Mouse (Mus musculus) MEL (cell line): ENCODE results near the gene Il27ra. TPM values are rescaled to one million over a fixed set of nuclear protein-coding genes. Genes with fewer than 3 reads are reported as not detected.

Experiments
- DNase-seq: peaks from one replicate; pipeline ENCODE4 v3.0.0; 2011; ENCODE audit warnings: low read depth, low spot score
- H3K27ac ChIP-seq: 2 replicates; pipeline ENCODE4 v1.5.1; 2012; ENCODE audit warnings: low read depth, mild to moderate bottlenecking, control low read depth, low read length, moderate library complexity; ENCODE audit not compliant: control insufficient read depth
- H3K27me3 ChIP-seq, 2 experiments: fragments of 150-350 bp in 1 of 2; sonication (generic) in 1 of 2; 2 replicates each; pipeline ENCODE4 v1.6.1; 2012; ENCODE audit warnings: low read length in 2 of 2, mild to moderate bottlenecking in 2 of 2, improper control_type of control experiment in 1 of 2, moderate library complexity in 1 of 2; ENCODE audit not compliant: insufficient read depth in 2 of 2, control insufficient read depth in 1 of 2
- H3K36me3 ChIP-seq, 2 experiments: 2 replicates each; pipeline ENCODE4 v1.6.1; 2012 to 2014; ENCODE audit warnings: low read length in 2 of 2, improper control_type of control experiment in 1 of 2, inconsistent platforms in 1 of 2, mild to moderate bottlenecking in 1 of 2; ENCODE audit not compliant: insufficient read depth in 2 of 2, control insufficient read depth in 1 of 2
- H3K4me1 ChIP-seq, 2 experiments: fragments of 150-350 bp in 1 of 2; sonication (generic) in 1 of 2; 2 replicates each; pipeline ENCODE4 v1.6.1; 2012; ENCODE audit warnings: low read length in 2 of 2, improper control_type of control experiment in 1 of 2, mild to moderate bottlenecking in 1 of 2; ENCODE audit not compliant: insufficient read depth in 2 of 2, control insufficient read depth in 1 of 2
- H3K4me3 ChIP-seq, 2 experiments: fragments of 150-350 bp in 1 of 2; sonication (generic) in 1 of 2; 2 replicates each; pipeline ENCODE4 v1.5.1; 2012; ENCODE audit warnings: low read depth in 2 of 2, low read length in 2 of 2, mild to moderate bottlenecking in 2 of 2, moderate library complexity in 2 of 2, control low read depth in 1 of 2, improper control_type of control experiment in 1 of 2; ENCODE audit not compliant: control insufficient read depth in 1 of 2, insufficient read depth in 1 of 2
- H3K79me2 ChIP-seq: 2 replicates; pipeline ENCODE4 v1.6.1; 2012; ENCODE audit warnings: mild to moderate bottlenecking, low read length, moderate library complexity; ENCODE audit not compliant: control insufficient read depth, poor library complexity, insufficient read depth
- H3K9ac ChIP-seq: 2 replicates; pipeline ENCODE4 v1.6.1; 2012; ENCODE audit warnings: low read depth, mild to moderate bottlenecking, control low read depth, low read length, moderate library complexity; ENCODE audit not compliant: control insufficient read depth, poor library complexity, severe bottlenecking
- H3K9me3 ChIP-seq: fragments of 150-350 bp; sonication (generic); replicated peaks from 2 replicates; pipeline ENCODE4 v1.6.1; 2012; ENCODE audit warnings: mild to moderate bottlenecking, low read length, improper control_type of control experiment, moderate library complexity; ENCODE audit not compliant: insufficient read depth
- CHD2 ChIP-seq: IDR thresholded peaks from 2 replicates; pipeline ENCODE4 v1.6.1; 2011; ENCODE audit warnings: low read length, improper control_type of control experiment
- CTCF ChIP-seq, 3 experiments: IDR thresholded peaks in 2 of 3; conservative IDR thresholded peaks in 1 of 3; 2 replicates each; pipeline ENCODE4 v1.5.1; 2011 to 2012; ENCODE audit warnings: low read length in 3 of 3, low read depth in 2 of 3, mild to moderate bottlenecking in 2 of 3, improper control_type of control experiment in 1 of 3, inconsistent platforms in 1 of 3, mixed read lengths in 1 of 3, moderate library complexity in 1 of 3; ENCODE audit not compliant: control insufficient read depth in 1 of 3, insufficient read depth in 1 of 3, poor library complexity in 1 of 3, severe bottlenecking in 1 of 3
- E2F4 ChIP-seq: IDR thresholded peaks from 2 replicates; pipeline ENCODE4 v1.6.1; 2011; ENCODE audit warnings: low read depth, low read length, improper control_type of control experiment, borderline replicate concordance
- ELF1 ChIP-seq: IDR thresholded peaks from 2 replicates; pipeline ENCODE4 v1.6.1; 2014; ENCODE audit warnings: low read depth, mild to moderate bottlenecking, inconsistent platforms, low read length, improper control_type of control experiment, moderate library complexity
- MAFK ChIP-seq: IDR thresholded peaks from 2 replicates; pipeline ENCODE4 v1.6.1; 2011; ENCODE audit warnings: low read depth, mild to moderate bottlenecking, low read length, improper control_type of control experiment, borderline replicate concordance
- MAX ChIP-seq: IDR thresholded peaks from 2 replicates; pipeline ENCODE4 v1.6.1; 2011; ENCODE audit warnings: low read length, improper control_type of control experiment
- MAZ ChIP-seq: IDR thresholded peaks from 2 replicates; pipeline ENCODE4 v1.6.1; 2012; ENCODE audit warnings: low read depth, mild to moderate bottlenecking, inconsistent platforms, low read length, improper control_type of control experiment
- MXI1 ChIP-seq: IDR thresholded peaks from 2 replicates; pipeline ENCODE4 v1.6.1; 2011; ENCODE audit warnings: mild to moderate bottlenecking, low read depth, low read length, improper control_type of control experiment
- MYB ChIP-seq: IDR thresholded peaks from 2 replicates; pipeline ENCODE4 v1.6.1; 2011; ENCODE audit warnings: mild to moderate bottlenecking, low read depth, low read length, improper control_type of control experiment
- NELFE ChIP-seq: IDR thresholded peaks from 2 replicates; pipeline ENCODE4 v1.6.1; 2011; ENCODE audit warnings: low read depth, low read length, improper control_type of control experiment
- POLR2A ChIP-seq, 2 experiments: IDR thresholded peaks; 2 replicates each; pipeline ENCODE4 v1.6.1; 2011 to 2012; ENCODE audit warnings: low read length in 2 of 2, mild to moderate bottlenecking in 2 of 2, control low read depth in 1 of 2, improper control_type of control experiment in 1 of 2, low read depth in 1 of 2, moderate library complexity in 1 of 2; ENCODE audit not compliant: control insufficient read depth in 1 of 2, insufficient read depth in 1 of 2, poor library complexity in 1 of 2
- POLR2AphosphoS2 ChIP-seq: IDR thresholded peaks from 2 replicates; pipeline ENCODE4 v1.6.1; 2011; ENCODE audit warnings: low read length, improper control_type of control experiment
- POLR2AphosphoS5 ChIP-seq: IDR thresholded peaks from 2 replicates; pipeline ENCODE4 v1.6.1; 2012; ENCODE audit warnings: low read depth, borderline replicate concordance, mild to moderate bottlenecking, inconsistent platforms, low read length, moderate library complexity, mixed read lengths
- RCOR1 ChIP-seq: IDR thresholded peaks from 2 replicates; pipeline ENCODE4 v1.6.1; 2012; ENCODE audit warnings: low read depth, mild to moderate bottlenecking, inconsistent platforms, low read length, improper control_type of control experiment
- SMC3 ChIP-seq: IDR thresholded peaks from 2 replicates; pipeline ENCODE4 v1.6.1; 2011; ENCODE audit warnings: low read depth, low read length, improper control_type of control experiment
- TAL1 ChIP-seq: IDR thresholded peaks from 2 replicates; pipeline ENCODE4 v1.6.1; 2012; ENCODE audit warnings: mild to moderate bottlenecking, inconsistent platforms, low read length, moderate library complexity, mixed read lengths
- TBP ChIP-seq: IDR thresholded peaks from 2 replicates; pipeline ENCODE4 v1.8.0; 2011; ENCODE audit warnings: low read depth, low read length, improper control_type of control experiment
- TCF12 ChIP-seq: IDR thresholded peaks from 2 replicates; pipeline ENCODE4 v1.6.1; 2014; ENCODE audit warnings: low read depth, mild to moderate bottlenecking, inconsistent platforms, low read length, improper control_type of control experiment, moderate library complexity
- UBTF ChIP-seq: IDR thresholded peaks from 2 replicates; pipeline ENCODE4 v1.6.1; 2012; ENCODE audit warnings: low read depth, mild to moderate bottlenecking, inconsistent platforms, low read length, improper control_type of control experiment, moderate library complexity, borderline replicate concordance; ENCODE audit not compliant: insufficient read depth
- ZC3H11A ChIP-seq: IDR thresholded peaks from 2 replicates; pipeline ENCODE4 v1.6.1; 2012; ENCODE audit warnings: low read depth, mild to moderate bottlenecking, inconsistent platforms, low read length, improper control_type of control experiment
- ZMIZ1 ChIP-seq: IDR thresholded peaks from 2 replicates; pipeline ENCODE4 v1.6.1; 2012; ENCODE audit warnings: low read depth, mild to moderate bottlenecking, inconsistent platforms, low read length, improper control_type of control experiment, moderate library complexity
- ZNF384 ChIP-seq: IDR thresholded peaks from 2 replicates; pipeline ENCODE4 v1.6.1; 2012; ENCODE audit warnings: low read depth, mild to moderate bottlenecking, inconsistent platforms, low read length, improper control_type of control experiment
- polyA plus RNA-seq, 2 experiments: library from polyadenylated mRNA; stranded (reverse) in 1 of 2; unstranded in 1 of 2; fragments of >175 nt in 1 of 2; fragments of >200 nt in 1 of 2; gene quantifications; 2 replicates each; pipeline versions ENCODE4 v1.2.1 to v1.2.4; 2012; ENCODE audit warnings: low replicate concordance in 2 of 2, low read depth in 1 of 2; ENCODE audit not compliant: insufficient read length in 2 of 2, insufficient read depth in 1 of 2, missing spikeins in 1 of 2
- total RNA-seq: library from RNA; depleted of rRNA; stranded (reverse); fragments of 300-350 nt; gene quantifications from 2 replicates; pipeline ENCODE4 v1.2.3, GENCODE M21; 2012

The Il27ra gene
- total and polyA plus RNA-seq, 3 experiments, result 31.8 to 38.5 TPM; not detected in 1

- no peak for TF ChIP-seq ELF1
- TF ChIP-seq CTCF (IDR thresholded peaks at IDR 0.05 in 2 of 3, conservative IDR thresholded peaks at IDR 0.05 in 1 of 3; ENCODE audit: control insufficient read depth in 1 of 3, insufficient read depth in 1 of 3, low read depth in 2 of 3, low read length in 3 of 3, poor library complexity in 1 of 3, severe bottlenecking in 1 of 3), result no peak
- TF ChIP-seq MYB, result no peak
- TF ChIP-seq MAFK, result no peak
- no peak for TF ChIP-seq NELFE
- no peak for TF ChIP-seq POLR2AphosphoS2
- no peak for TF ChIP-seq TCF12
- TF ChIP-seq ZNF384, result no peak
- no peak for TF ChIP-seq SMC3
- no peak for TF ChIP-seq E2F4
- TF ChIP-seq ZMIZ1, result no peak
- TF ChIP-seq TAL1, result no peak
- TF ChIP-seq UBTF, result no peak
- no peak for TF ChIP-seq ZC3H11A
- TF ChIP-seq POLR2A (IDR thresholded peaks at IDR 0.05; ENCODE audit: control insufficient read depth in 1 of 2, insufficient read depth in 1 of 2, low read depth in 1 of 2, low read length in 2 of 2, poor library complexity in 1 of 2), result no peak
- TF ChIP-seq RCOR1, result no peak
- no peak for TF ChIP-seq MXI1
- no peak for TF ChIP-seq POLR2AphosphoS5
- H3K4me1 ChIP-seq, result peaks cover 6 to 26% of the 10 kb centered on the region in 2 experiments
- H3K27me3 ChIP-seq, result no peaks in the 10 kb centered on the region
- no peak for DNase-seq
- peaks cover 0 to 28% of the 10 kb centered on the region in 2 experiments; a peak in 2 of 4 replicates for H3K36me3 ChIP-seq
- H3K4me3 ChIP-seq, result no peak overlapping the region
- peaks cover 14% of the 10 kb centered on the region for H3K79me2 ChIP-seq
- no peak overlapping the region for H3K27ac ChIP-seq
- H3K9me3 ChIP-seq, result no peaks in the 10 kb centered on the region
- H3K9ac ChIP-seq, result no peak overlapping the region
Measured at GRCm38 (mm10) chr8:84067911-84068310, 25.5 kb upstream of the Il27ra start.

DNA sequence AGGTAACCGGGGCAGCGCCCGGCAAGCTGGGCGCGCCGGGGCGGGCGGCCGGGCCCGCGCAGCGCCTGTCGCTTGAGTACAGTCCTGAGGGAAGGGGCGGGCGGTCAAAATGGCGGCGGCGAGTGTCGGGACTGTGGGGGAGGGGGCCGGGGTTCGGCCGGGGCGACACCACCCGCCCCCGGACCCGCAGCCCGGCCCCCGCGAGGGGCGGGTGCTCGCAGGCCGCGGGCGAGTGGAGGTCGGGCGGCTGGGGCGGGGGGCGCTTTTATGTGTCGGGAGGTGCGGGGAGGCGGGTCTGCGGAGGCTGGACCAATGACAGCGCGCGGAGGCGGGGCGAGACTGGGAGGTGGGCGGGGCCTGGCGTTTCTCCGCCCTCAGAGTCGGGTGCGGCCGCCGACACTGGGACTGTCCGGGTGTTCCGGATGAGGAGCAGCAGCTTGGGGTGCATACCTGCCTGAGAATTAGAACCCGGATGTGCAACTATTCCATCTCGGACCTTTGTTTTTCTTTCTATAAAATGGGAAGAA is 24.7 kb upstream of the Il27ra start:
- Histone ChIP-seq H3K9me3 (no peaks in the 10 kb centered on the region), H3K4me1 (peaks cover 6 to 26% of the 10 kb centered on the region in 2 experiments), H3K36me3 (peaks cover 0 to 28% of the 10 kb centered on the region in 2 experiments; a peak in 2 of 4 replicates), H3K4me3 (peak overlapping the region; percentile 52 to 69), H3K9ac (peak overlapping the region; percentile 76), H3K79me2 (peaks cover 14% of the 10 kb centered on the region), H3K27ac (peak overlapping the region; percentile 48), H3K27me3 (no peaks in the 10 kb centered on the region)
- DNase-seq, result peak; percentile 91
- TF ChIP-seq POLR2AphosphoS5 (no peak), CHD2 (no peak), MAZ (peak; percentile 64; the same call in 1 of the 2 replicates), MAX (no peak), NELFE (peak; percentile 49), TBP (peak; percentile 68; the same call in 1 of the 2 replicates), POLR2A (IDR thresholded peaks at IDR 0.05; ENCODE audit: control insufficient read depth in 1 of 2, insufficient read depth in 1 of 2, low read depth in 1 of 2, low read length in 2 of 2, poor library complexity in 1 of 2) (peak; percentile 33 to 54; a peak in 2 of 4 replicates), MXI1 (peak; percentile 4; the same call in 1 of the 2 replicates)
